Mouse (Mus musculus) liver, embryonic 11.5 days (tissue): ENCODE results near the gene Runx3. TPM values are rescaled to one million over a fixed set of nuclear protein-coding genes. Genes with fewer than 3 reads are reported as not detected.

Experiments
- ATAC-seq: fragments of 200-750 bp; cut with Nextera tagmentation; replicated peaks from 2 replicates; pipeline ENCODE4 v1.8.0; 2017; ENCODE audit warnings: moderate number of reproducible peaks, mild to moderate bottlenecking, moderate TSS enrichment, moderate library complexity; ENCODE audit not compliant: low FRiP score
- DNase-seq: peaks from one replicate; pipeline ENCODE4 v3.0.0-alpha.2; 2017; ENCODE audit warnings: low spot score
- H3K27ac ChIP-seq: fragments of 300-500 bp; sonication (generic); 2 replicates; pipeline ENCODE4 v1.5.1; 2014; ENCODE audit warnings: mild to moderate bottlenecking, low read depth, low read length, control low read depth
- H3K27me3 ChIP-seq: fragments of 300-500 bp; sonication (generic); replicated peaks from 2 replicates; pipeline ENCODE4 v1.6.1; 2014; ENCODE audit warnings: low read length, mixed read lengths; ENCODE audit not compliant: control insufficient read depth, insufficient read depth
- H3K36me3 ChIP-seq: fragments of 300-500 bp; sonication (generic); 2 replicates; pipeline ENCODE4 v1.6.1; 2014; ENCODE audit warnings: mild to moderate bottlenecking, low read length, moderate library complexity, mixed read lengths; ENCODE audit not compliant: control insufficient read depth, insufficient read depth
- H3K4me1 ChIP-seq: fragments of 300-500 bp; sonication (generic); replicated peaks from 2 replicates; pipeline ENCODE4 v1.6.1; 2014; ENCODE audit warnings: low read length, mixed read lengths; ENCODE audit not compliant: control insufficient read depth, insufficient read depth
- H3K4me2 ChIP-seq: fragments of 300-500 bp; sonication (generic); 2 replicates; pipeline ENCODE4 v1.6.1; 2014; ENCODE audit warnings: mild to moderate bottlenecking, control low read depth, moderate library complexity
- H3K4me3 ChIP-seq: fragments of 300-500 bp; sonication (generic); 2 replicates; pipeline ENCODE4 v1.5.1; 2014; ENCODE audit warnings: low read depth, low read length, control low read depth
- H3K9ac ChIP-seq: fragments of 300-500 bp; sonication (generic); 2 replicates; pipeline ENCODE4 v1.6.1; 2014; ENCODE audit warnings: low read depth, low read length, control low read depth
- H3K9me3 ChIP-seq: fragments of 300-500 bp; sonication (generic); 2 replicates; pipeline ENCODE4 v1.6.1; 2016; ENCODE audit warnings: low read length, inconsistent platforms, mixed read lengths; ENCODE audit not compliant: control insufficient read depth
- WGBS: fragments of 180-500 bp; shearing (Covaris S2); extraction: QIAGEN DNeasy Blood & Tissue Kit; methylation state at CpG from one replicate; pipeline ENCODE4 v1.1.7; 2014; 5-methylcytosine and 5-hydroxymethylcytosine counted together
- polyA plus RNA-seq: library from polyadenylated mRNA; unstranded; fragments of >200 nt; fragmentation: Nextera tagmentation; extraction: Ambion mirVana; gene quantifications from 2 replicates; pipeline ENCODE4 v1.2.1, GENCODE M21; 2014

The Runx3 gene
- polyA plus RNA-seq, 1 experiment from 2014 or later = 0.71 TPM

DNA sequence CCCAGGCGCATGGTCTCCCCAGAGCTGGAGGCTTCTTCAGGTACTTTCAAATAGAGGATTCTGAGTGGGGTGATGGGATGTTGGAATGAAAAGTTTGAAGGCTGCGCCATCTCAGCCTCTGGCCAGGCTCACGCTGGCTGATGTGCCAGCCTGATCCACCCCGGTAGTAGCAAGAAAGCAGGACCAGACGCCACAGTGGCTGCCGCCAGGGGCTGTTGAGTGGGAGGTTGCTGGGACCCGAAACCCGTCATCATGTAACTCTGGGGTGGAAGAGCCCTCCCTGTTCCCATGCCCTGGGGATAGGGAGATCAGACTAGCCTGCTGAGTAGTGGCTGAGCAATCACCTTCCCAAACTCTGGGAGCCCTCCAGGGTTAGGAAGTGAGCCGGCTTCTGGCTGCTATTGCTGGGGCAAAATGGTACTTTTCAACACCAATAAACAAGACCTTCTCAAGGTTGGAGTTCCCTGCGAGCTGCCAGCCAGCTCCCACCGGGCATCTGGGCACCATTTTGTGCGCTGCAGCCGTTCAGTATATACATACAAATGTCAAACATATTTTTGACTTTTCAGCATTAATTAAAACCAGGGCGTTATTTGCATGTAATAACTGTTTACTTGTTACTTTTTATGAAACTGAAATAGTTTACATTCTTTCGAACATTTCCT lies 35.5 kb downstream of the Runx3 start:
- WGBS = 19% methylated on average over 15 of the region's 15 CpGs
- no peak overlapping the region for H3K27ac ChIP-seq
- no peak overlapping the region for H3K9ac ChIP-seq
- no peak overlapping the region for H3K4me3 ChIP-seq
- peaks cover 82% of the 10 kb centered on the region for H3K27me3 ChIP-seq
- H3K4me1 ChIP-seq = peaks cover 11% of the 10 kb centered on the region; the same call in 1 of the 2 replicates
- H3K9me3 ChIP-seq = no peaks in the 10 kb centered on the region
- ATAC-seq = no peak
- no peak for DNase-seq
- H3K4me2 ChIP-seq = no peak overlapping the region
- no peaks in the 10 kb centered on the region for H3K36me3 ChIP-seq

DNA sequence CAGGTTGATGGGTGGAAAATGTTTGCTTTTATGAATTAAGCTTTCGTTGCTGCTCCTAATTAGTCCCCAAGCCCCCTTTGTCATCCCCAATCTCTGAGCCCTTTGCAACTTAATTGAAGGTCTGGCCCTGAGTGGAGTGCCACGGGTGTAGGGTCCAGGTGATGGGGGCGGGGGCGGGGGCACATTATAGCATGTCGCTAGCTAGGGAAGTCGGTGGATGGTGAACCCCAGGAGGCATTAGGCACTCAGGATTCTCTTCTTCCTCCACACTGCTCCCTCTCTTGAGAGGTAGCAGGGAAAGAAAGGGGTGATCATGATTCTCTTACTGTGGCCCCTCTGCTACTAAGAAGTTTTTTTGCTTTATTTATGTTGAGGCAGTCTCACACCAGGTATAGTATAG lies 36.1 kb downstream of the Runx3 start:
- WGBS = 28% methylated on average over 6 of the region's 6 CpGs
- no peak for ATAC-seq
- H3K4me1 ChIP-seq = peaks cover 11% of the 10 kb centered on the region; the same call in 1 of the 2 replicates
- H3K9ac ChIP-seq = no peak overlapping the region
- H3K27ac ChIP-seq = no peak overlapping the region
- H3K9me3 ChIP-seq = no peaks in the 10 kb centered on the region
- peaks cover 80% of the 10 kb centered on the region for H3K27me3 ChIP-seq
- H3K4me3 ChIP-seq = no peak overlapping the region
- DNase-seq = no peak
- H3K36me3 ChIP-seq = no peaks in the 10 kb centered on the region
- no peak overlapping the region for H3K4me2 ChIP-seq

DNA sequence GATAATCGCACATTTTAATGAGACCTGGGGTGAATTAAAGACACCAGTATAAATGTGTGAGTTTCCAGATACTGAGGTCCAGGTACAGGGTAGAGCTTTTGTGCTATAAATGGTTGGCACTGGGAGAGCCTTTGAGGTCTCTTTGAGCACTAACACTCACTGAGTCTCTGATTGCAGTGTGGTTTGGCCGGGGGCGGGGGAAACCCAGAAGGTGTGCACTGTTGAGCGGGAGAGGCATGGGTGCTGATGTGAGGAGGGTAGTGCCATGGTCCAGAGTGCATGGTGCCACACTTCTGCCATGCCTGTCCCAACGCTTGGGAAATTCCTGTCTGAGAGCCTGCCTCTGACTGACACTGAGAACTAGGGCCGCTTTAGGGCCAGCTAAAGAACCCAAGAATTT lies 36.9 kb downstream of the Runx3 start:
- DNase-seq (no peak), ATAC-seq (no peak)
- H3K4me3 ChIP-seq = no peak overlapping the region
- H3K9ac ChIP-seq = no peak overlapping the region
- no peaks in the 10 kb centered on the region for H3K9me3 ChIP-seq
- peaks cover 11% of the 10 kb centered on the region; the same call in 1 of the 2 replicates for H3K4me1 ChIP-seq
- H3K27ac ChIP-seq = no peak overlapping the region
- no peaks in the 10 kb centered on the region for H3K36me3 ChIP-seq
- WGBS = 23% methylated on average over 6 of the region's 6 CpGs
- H3K27me3 ChIP-seq = peaks cover 72% of the 10 kb centered on the region
- H3K4me2 ChIP-seq = no peak overlapping the region

DNA sequence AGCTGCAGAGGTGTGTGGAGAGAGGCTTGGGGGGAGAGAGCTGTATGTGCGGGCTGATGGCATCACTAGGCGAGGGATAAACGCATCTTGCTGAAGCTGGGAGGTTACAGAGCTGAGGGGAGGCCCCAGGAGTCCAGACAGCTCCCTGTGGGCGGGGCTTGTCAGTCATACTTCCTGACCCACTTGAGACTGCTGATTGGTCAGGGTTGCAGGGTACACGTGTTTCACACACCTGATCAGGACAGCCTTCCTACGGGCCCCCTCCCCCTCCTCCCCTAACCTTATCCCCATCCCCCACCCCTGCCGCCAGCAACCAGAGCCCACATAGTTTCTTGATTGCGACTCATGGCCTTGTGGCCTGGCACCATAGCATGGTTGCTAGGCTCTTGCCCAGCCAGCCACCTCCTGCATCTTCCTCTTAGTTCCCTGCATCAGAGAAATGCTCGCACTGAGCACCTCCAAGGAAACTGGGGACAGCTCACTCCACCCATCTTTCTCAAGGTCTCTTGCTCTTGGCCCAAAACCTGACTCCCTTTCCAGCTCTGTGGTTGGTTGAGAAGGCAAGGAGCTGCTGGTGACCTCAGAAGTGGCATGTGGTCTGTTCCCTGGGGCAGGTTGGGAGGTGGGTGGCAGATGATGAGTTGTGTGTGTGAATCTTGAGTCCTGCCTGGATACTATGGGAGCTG lies 38.4 kb downstream of the Runx3 start:
- Histone ChIP-seq H3K4me1 (peaks cover 4% of the 10 kb centered on the region; the same call in 1 of the 2 replicates), H3K9ac (no peak overlapping the region), H3K4me2 (no peak overlapping the region), H3K27ac (no peak overlapping the region), H3K27me3 (peaks cover 62% of the 10 kb centered on the region), H3K4me3 (no peak overlapping the region), H3K36me3 (no peaks in the 10 kb centered on the region), H3K9me3 (no peaks in the 10 kb centered on the region)
- ATAC-seq (peak; percentile 49), DNase-seq (no peak)
- 14% methylated on average over 9 of the region's 9 CpGs for WGBS

DNA sequence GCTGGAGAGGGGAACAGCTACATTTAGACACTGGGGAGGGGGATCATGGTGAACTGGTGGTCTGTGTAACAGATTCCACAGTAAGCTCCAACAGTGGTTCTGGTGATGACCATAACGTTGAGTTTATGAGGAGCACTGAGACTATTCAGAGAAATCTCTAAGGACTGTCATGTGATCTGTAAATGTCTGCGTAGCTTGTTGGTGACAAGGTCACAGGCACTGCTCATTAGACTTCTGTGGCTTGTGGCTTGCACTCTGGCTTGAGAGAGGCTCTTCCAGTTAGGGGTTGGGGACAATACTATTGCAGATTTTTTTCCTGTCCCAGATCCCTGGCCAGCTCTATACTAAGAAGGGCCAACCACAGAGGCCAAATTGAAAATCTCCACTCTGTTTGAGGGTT lies 39.2 kb downstream of the Runx3 start:
- ATAC-seq = no peak

DNA sequence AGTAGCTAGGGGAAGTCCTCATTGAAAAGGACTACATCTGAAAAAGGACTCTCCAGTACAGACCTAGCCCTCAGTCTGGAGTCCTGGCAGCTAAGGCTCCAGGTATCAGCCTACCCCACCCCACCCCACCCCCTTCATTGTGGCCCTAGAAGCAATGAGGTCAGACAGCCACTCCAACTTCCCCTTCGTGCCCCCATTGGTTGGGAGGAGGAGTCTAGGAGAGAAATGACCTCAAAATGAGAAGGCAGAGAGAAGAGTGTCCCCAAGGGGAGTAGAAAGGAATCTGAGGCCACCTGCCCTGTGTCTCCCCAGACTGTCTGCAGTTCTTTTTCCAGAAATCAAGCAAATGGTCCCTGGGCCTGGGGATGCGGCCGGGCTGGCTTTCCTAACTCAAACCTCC lies 39.7 kb downstream of the Runx3 start:
- ATAC-seq (no peak), DNase-seq (no peak)
- peaks cover 4% of the 10 kb centered on the region; the same call in 1 of the 2 replicates for H3K4me1 ChIP-seq
- H3K27me3 ChIP-seq = peaks cover 59% of the 10 kb centered on the region
- H3K9me3 ChIP-seq = no peaks in the 10 kb centered on the region
- no peak overlapping the region for H3K9ac ChIP-seq
- no peak overlapping the region for H3K4me2 ChIP-seq
- H3K36me3 ChIP-seq = no peaks in the 10 kb centered on the region
- H3K27ac ChIP-seq = no peak overlapping the region
- WGBS = 63% methylated on average over 3 of the region's 3 CpGs
- H3K4me3 ChIP-seq = no peak overlapping the region

More for the DNA sequence above, 39.2 kb downstream of the Runx3 start:
- Histone ChIP-seq H3K4me3 (no peak overlapping the region), H3K36me3 (no peaks in the 10 kb centered on the region), H3K4me1 (peaks cover 4% of the 10 kb centered on the region; the same call in 1 of the 2 replicates), H3K4me2 (no peak overlapping the region), H3K27ac (no peak overlapping the region), H3K27me3 (peaks cover 60% of the 10 kb centered on the region), H3K9ac (no peak overlapping the region), H3K9me3 (no peaks in the 10 kb centered on the region)
- 68% methylated on average over 2 of the region's 2 CpGs for WGBS
- DNase-seq = no peak

DNA sequence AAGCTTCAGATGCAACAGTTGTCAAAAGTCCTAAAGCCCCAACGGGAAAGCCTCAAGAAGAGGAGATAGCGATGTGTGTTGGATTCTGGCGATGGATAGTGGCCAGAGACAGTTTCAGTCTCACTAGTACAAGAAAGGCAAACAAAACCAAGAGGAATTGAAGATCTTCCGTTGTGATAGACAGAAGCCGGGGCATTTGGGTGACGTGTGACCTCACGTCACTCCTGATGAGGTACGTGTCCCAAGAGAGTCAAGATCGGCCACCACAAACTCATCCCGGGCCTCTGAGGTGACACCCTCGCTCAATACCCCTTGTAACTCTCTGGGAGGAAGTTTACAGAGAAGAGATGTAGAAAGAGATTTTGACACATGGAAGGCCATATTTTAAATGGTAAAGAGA lies 41.0 kb downstream of the Runx3 start:
- no peaks in the 10 kb centered on the region for H3K9me3 ChIP-seq
- no peak overlapping the region for H3K27ac ChIP-seq
- H3K36me3 ChIP-seq = no peaks in the 10 kb centered on the region
- peaks cover 58% of the 10 kb centered on the region for H3K27me3 ChIP-seq
- H3K9ac ChIP-seq = no peak overlapping the region
- H3K4me3 ChIP-seq = no peak overlapping the region
- ATAC-seq (no peak), DNase-seq (no peak)
- WGBS = 85% methylated on average over 11 of the region's 11 CpGs
- H3K4me2 ChIP-seq = no peak overlapping the region
- H3K4me1 ChIP-seq = peaks cover 8% of the 10 kb centered on the region

DNA sequence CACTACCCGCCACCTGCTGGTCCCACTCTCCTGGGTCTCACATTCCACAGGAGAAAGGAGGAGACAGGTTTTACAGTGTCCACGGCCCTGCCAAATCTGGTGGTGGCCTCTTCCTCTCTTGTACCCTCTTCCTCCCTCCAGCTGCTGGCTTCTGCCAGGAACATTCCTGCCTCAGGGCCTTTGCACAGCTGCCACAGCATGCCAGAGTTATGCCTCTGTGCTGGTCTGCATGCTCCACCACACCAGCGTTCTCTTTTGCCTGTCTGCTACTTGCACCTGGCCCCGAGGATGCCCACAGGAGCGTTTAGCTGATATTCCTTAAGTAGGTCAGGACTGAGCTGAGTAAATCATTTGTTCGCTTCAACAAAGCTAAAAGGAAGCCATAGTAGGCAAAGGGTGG lies 45.3 kb downstream of the Runx3 start:
- no peak overlapping the region for H3K9ac ChIP-seq
- H3K27ac ChIP-seq = no peak overlapping the region

More for the DNA sequence above, 45.3 kb downstream of the Runx3 start:
- Histone ChIP-seq H3K36me3 (no peaks in the 10 kb centered on the region), H3K4me1 (peaks cover 29% of the 10 kb centered on the region), H3K4me3 (no peak overlapping the region), H3K4me2 (no peak overlapping the region), H3K27me3 (peaks cover 61% of the 10 kb centered on the region), H3K9me3 (no peaks in the 10 kb centered on the region)
- DNase-seq (no peak), ATAC-seq (no peak)
- 66% methylated on average over 6 of the region's 6 CpGs for WGBS
